Mouse (Mus musculus) c-Kit-positive CD71-positive TER-119-negative erythroid progenitor cells, embryonic 14.5 days (primary cell): ENCODE results near the gene Aak1.
"Not testable (repeated sequence)": the region's sequence is repeated elsewhere in the genome, so short reads cannot be mapped to it uniquely, and the experiment has no call there.

Experiments
- DNase-seq: peaks from one replicate; pipeline ENCODE4 v3.0.0-alpha.2; 2013; ENCODE audit warnings: low read depth

The Aak1 gene

DNA sequence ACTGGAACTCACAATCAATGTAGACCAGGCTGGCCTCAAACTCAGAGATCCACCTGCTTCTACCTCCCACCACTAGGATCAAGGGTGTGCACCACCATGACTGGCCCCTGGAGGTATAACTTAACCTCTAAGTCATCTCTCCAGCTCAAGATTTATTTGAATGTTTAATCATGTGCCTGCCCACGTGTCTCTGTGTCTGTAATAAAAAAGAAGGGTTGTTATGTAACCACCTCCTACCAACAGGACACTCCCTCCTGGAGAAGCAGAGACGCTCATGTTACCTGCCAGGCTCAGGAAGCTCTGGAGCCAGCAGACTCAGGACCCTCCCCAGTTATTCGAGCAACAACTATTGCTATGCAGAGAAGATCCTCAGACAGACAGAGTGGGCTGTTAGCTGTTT, 7.4 kb upstream of the Aak1 start:
- DNase-seq, result no peak

DNA sequence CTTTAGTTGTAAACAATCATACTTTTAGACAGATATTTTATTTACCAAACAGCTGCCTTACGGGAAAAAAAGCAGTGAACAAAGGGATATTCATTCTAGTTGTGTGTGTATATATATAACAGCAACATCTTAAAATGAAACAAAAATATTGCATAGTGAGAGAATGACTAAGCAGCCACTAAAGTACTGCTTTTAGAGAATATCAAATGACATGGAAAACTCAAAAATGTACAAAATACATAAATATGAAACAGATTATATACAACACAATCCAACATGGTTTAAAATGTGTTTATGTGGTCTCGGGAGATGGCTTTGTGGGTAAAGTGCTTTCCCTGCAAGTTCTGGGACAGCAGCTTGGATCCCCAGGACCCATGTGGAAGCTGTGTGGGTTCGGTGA, 5.7 kb upstream of the Aak1 start:
- DNase-seq, result no peak

DNA sequence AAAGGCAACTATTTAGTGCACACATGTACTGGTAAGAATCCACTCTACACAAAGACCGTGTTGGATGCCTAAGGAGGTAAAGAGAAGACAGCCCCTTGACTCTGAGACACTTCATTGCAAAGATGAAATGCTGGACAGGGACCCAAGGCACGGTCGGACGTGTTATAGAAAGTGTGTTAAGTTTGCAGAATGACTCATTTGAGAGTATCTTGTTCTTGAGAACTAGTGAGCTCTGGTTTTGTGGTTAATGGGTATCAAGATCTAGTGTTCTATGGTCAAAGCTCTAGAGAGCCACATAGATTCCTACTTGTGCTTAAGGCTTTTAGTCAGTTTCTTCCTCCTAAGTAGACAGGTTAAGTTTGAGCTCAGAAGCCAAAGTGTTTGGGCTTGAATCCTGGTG, 2.9 kb upstream of the Aak1 start:
- DNase-seq, result no peak

DNA sequence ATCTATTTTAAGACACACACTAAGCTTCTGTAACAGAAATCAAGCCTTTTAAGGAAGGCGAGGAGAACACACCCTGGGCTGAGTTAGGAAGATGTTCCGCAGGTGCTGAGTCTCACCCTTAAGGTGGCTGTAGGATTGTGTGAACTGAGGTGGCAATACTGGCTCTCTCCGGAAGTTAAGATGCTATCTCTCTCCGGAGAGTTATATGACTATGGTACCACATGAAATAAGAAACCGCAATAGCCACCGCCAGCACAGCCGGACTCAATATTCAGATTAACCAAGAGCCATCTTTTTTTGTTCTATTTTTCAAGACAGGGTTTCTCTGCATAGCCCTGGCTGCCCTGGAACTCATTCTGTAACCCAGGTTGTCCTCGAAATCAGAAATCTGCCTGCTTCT, 1.5 kb upstream of the Aak1 start:
- DNase-seq, result no peak

DNA sequence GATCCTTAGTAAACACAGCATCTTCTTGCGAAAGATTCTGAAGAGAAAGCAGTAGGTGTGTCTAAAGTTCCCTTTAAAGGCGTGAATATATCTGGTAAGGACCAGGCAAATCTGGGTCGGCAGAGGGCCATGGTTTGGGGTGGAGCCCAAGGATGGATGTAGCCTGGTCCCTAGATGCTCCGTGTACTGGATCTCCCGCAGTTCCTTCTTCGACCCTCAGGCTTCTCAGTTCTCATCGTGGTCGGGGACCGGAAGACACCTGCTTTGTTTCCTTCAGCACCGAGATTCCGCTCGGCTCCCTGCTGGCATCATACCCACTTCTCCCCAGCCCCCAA, 770 bp upstream of the Aak1 start:
- DNase-seq, result no peak

DNA sequence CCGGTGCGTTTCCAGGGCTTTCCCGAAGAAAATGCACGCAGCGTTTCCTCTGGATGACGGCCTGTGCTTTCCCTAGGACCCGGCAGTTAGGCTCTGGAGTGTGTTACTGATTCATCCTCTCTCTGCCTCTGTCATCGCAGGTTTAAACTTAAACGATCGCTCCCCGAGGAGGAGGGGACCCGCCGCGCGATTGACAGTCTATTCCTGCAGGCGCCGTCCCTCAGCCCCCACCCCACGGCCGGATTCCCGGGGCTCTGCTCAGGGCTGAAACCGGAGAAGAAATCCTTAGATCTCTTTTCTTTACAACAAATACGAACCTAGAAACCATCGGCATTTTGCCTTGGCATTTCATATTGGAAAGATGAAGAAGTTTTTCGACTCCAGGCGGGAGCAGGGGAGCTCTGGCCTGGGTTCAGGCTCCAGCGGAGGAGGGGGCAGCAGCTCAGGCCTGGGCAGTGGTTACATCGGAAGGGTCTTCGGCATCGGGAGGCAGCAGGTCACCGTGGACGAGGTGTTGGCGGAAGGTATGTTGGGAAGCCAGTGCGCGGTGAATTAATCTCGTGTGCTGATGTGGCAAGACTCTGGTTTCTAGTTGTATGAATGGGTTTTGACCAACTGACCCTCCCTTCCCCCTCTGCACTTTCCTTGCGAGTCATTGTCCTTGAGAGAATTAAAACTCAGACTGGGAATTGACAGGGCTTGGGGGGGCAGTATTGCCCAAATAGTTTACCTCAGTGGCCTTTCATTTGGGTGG, 552 bp downstream of the Aak1 start:
- DNase-seq, result no peak

DNA sequence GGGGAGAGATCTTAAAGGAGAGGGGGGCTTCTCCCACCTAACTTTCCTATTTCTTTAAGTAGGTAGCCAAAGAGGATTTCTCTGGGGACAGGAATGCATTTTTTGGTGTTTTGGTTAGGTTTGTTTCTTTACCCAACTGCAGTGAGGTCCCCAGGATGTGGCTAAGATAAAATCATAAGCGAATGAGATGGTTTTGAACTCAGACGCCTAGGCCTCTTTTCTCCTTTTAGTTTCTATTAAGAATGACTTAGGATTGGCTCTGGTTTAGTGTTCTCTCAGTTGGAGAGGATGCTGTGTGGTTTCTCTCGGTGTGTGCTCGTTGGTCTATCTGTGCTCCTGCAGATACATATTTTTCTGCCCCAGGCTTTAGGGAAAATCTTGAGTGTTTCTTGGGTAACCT, 1.3 kb downstream of the Aak1 start:
- no peak for DNase-seq

DNA sequence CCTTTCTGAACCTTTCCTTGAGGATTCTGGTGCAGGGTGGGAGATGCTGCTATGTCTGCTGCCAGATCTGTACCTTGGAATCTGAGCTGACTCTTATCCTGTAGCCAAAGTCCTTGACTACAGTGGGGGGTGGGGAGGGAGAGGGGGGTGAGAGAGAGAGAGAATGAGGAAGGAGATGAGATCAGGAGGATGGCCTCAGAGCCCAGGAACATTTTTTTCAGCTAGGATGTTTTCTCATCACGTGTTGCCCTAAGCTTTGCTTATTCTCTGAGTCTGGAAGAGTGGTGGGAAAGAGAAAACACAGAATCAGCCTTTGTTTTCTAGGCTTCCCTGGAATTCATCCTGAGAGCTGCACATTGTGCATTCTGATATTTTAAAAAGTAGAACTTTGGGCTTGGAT, 2.2 kb downstream of the Aak1 start:
- no peak for DNase-seq

DNA sequence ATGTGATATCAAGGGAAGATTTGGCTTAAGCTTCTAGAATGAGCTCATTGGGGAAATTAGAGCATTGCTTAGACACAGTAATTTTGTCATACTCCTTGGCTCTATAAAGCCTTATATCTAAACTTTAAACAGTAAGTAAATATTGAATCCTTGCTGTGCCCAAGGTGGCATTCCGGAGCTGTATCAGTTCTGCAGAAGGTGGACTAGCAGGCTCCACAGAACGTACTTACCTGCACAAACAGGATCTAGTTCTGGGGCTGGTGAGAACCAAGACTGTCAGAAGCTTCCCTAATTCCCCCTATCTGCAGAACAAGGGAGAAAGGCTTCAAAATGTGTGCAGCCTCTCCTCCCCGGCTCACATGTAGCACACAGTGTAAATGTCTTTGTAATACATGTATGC, 4.6 kb downstream of the Aak1 start:
- DNase-seq, result no peak

DNA sequence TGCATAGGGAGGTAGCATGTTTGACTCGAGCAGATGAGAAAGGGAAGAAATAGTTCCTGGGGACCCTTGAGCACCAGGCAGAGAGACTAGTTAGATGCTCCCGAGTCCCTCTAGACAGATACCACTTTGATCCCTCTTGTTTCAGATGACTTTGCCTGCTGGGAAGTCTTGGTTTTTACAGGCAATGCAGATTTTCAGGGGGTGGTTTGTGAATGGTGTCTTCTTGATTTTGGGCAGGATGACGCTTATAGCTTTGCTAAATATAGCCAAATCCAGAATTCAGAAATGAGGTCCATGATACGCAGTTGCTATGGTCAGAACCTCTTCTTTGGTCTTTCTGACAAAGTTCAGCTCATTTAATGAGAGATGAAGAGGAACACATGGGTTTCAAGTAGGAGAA, 5.6 kb downstream of the Aak1 start:
- DNase-seq, result no peak

DNA sequence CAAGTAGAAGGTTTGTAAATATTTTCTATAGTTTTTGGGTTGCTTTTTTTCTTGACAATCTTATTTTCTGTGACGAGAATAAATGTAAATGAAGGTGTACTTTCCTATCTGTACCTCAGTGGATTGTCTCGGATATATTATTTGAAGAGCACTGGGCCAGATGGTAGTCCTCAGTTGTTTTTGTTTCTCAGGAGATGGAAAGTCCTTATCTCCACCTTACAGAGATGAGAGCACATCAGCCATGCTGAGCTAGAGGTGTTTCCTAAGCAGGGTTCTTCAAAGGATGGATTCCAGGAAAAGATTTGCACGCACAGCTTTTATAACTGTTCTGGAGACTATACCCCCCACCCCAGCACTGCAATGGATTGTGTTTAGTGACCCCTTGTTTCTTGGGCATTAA, 9.3 kb downstream of the Aak1 start:
- DNase-seq, result no peak

DNA sequence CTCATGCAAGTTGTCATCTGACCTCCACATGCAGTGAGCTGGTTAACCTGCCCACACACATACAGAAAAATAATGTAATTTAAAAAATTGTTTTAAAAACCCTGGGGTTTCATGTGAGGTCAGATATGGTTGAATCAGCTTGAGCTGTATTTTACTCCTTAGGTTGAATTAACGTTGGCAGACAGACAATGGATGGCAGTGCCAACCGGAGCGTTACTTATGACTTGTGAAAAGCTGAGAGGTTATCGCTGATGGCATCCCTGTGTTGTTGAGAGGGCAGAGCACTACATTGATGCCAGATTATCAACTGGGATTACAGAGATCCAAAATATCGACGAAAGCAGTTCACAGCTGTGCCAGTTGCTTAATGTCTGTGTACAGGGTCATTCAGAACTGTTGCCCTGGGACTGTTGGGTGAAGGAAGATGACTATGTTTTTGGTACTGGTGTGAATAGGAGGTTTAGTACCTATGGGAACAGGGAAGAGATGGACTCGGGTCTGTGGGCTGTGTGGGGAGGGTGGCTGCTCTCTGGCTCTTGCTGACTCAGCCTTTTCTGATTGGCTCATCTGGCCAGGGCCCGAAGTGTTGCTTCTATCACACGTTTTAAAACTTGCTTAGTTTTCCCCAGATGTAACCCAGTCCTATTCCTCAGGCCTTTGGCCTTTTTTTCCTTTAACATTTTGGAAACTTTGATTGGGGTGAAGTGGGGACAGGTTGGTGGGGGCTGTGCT, 11.6 kb downstream of the Aak1 start:
- DNase-seq, result no peak

DNA sequence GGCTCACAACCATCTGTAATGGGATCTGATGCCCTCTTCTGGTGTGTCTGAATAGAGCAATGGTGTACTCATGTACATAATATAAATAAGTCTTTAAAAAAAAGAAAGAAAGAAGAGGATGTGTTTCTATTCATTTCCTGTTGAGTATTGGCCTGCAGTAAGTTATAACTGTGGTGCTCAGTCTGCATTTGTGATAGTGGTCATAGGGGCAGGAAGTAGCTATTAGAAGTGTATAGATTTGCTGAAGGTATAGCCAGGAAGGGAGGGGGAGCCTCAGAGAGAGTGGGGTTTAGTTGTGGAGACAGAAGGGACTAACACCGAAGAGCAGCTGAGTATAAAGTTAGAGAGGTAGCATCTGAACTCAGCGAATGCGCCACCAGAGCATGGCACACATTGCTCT, 15.0 kb downstream of the Aak1 start:
- DNase-seq, result no peak

DNA sequence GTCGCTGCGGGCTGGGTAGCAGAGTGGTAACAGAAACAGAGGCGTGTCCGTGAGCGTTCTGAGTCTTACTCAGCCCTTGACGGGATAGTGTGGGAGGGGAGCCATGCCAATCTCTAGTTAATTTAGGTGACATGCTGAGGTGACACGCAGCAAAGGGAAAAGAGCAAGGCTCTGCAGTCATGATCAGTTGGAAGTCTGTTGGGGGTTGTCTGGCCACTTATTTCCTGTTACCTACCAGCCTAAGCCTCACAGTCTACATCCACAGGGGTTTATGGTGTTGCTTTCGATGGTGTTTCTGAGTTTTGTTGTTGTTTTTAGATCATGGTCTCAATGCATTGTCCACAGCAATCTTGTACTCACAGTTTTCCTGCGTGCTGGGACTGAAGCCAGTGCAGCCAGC, 21.0 kb downstream of the Aak1 start:
- DNase-seq, result no peak

DNA sequence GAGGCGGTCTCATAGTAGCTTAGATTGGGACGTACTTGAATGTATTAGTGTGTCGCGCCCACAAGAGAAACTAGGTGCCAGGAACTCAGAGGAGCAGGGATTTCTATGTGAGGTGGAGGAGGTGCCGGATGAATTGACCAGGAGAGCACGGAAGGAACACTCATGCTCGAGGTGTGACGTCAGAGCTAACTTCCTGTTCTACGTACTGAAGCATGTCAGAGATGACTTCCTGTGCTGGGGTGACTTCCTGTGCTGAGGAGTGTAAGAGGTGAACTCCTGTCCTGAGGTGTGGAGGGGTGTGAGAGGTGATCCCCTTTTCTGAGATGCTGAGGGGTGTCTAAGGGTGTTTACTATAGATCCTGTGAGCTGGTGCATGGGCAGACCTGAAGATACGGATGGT, 22.5 kb downstream of the Aak1 start:
- DNase-seq, result no peak

DNA sequence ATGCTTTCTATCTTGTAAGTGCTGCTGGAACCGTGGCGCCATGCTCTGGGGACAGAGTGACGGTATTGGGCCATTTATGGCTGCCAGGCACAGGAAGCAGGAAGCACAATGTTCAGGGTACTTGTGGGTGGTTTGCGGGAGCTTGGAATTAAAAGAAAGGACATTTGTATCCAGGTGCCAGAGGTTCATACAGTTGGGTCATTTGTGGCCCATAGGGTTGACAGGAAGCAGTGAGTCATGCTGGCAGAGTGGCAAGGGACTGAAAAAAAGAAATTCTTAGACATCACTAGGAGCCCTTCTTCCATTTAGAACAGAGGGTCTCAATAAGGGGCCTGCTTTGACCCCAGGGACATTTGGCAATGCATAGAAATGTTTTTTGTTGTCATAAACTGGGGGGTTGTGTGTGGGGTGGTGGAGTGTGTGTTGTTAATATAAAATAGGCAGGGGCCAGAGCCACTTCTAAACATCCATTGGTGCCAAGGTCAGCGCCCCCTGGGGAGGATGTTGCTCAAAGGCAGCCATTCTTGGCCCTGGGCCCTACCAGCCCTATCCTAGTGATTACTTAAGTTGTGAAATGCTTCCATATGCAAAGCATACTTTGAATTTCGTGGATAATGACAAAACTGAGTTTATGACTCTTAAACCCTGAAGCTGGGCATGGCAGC, 25.5 kb downstream of the Aak1 start:
- DNase-seq, result no peak

DNA sequence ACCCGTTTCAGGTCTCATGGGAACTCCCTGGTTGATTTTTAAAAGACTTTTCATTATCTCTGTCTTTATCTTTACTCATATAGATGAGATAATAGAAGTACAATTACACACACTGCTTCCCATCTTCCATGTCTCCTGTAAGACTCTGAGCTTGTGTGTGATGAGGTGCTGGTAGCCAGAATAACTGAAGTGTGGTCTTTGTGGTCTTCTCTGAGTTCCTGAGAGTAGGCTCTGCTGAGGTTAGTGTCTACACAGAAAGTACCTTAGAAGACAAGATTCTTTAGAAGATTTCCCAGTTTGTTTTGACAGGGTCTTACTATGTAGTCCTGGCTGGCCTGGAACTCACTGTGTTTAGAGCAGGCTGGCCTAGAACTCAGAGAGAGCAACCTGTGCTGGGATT, 27.1 kb downstream of the Aak1 start:
- no peak for DNase-seq

DNA sequence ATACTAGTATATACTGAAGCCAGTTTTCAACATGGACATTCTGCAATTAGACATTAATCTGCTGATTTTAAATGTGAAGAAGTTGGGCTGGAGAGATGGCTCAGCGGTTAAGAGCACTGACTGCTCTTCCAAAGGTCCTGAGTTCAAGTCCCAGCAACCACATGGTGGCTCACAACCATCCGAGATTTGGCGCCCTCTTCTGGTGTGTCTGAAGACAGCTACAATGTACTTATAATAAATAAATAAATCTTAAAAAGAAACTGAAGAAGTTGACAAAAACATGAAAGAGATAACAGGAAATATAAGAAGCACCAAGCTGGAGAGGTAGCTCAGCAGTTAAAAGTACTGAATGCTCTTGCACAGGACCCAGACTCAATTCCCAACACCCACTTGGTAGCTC, 29.3 kb downstream of the Aak1 start:
- not testable (repeated sequence) for DNase-seq

DNA sequence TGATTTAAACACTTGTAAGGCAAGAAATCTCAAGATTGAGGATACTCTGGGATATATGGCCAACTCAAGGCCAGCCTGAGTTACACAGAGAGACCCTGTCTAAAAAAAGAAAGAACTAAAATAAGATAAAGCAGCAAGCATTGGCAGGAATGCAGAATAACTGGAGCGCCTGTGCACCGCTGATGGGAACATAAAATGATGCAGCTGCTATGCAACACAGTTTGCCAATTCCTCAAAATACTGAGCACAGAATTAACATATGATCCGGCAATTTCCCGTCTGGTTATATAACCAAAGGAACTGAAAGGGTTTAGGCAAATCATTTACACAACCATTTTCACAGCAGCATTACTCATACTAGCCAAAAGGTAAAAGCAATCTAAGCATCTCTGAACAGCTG, 30.0 kb downstream of the Aak1 start:
- no peak for DNase-seq

DNA sequence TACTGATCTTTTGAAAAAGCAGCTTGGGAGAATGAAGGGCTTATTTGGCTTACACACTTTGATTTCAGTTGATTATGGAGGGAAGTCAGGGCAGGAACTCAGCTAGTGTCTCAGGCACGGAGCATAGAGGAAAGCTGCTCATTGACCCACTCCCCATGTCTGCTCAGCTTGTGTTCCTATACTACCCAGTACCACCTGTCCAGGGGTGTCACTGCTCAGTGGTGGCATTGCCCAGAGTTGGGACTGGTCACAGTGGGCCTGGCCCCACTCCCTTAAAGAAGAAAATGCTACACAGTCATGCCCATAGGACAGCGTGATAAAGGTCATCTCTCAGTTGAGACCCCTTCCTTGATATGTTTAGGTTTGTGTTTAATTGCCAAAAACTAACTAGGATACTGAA, 34.9 kb downstream of the Aak1 start:
- DNase-seq, result no peak

DNA sequence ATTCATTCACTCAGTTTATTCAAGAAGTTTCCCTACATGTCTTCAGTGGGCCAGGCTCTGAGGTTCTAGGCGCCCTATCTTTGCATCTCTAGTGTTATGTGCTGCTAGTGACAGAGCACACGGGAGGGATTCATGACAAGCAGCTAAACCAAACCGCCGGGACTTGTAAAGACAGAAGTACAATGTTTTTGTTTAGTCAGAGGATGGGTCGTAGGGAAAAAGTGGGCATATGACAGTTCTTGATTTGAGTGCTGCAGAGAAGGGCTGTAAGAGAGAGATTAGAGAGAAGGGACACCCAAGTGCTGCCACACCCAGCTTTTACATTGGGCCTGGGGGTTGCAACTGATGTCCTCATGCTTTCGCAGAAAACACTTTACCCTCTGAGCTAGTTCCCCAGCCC, 35.4 kb downstream of the Aak1 start:
- peak; percentile 59 for DNase-seq

DNA sequence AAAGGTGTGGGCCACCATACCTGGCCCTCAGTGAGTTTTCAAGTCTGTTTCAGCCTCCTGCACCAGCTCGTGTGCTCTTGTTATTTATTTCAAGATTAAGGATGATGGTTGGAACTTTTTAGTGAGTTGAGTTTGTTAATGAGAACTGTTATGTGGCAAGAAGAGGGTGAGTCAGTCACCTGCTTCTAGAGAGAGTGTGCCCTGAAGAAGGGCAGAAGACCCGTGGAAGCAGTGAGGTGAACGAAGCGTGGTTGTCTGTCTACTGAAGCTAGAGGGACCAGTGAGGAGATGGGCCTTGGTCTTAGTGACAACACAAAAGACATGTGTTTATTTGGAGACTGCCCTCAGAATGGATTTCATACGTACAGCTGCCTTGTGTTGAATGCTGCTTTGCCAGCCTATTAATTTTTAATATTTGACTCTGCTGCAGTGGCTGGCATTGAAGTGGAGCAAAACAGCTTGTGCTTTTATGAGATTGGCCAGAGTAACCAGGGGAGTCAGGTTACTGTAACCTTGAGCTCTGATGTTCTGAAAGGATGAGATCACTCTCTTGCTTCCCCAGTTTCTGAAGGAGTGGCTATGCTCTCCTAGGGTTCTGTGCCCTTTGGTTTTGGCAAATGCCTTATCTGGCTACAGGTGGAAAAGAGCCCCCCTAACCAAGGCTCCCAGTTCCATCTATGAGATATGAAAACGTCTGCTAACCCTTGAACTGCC, 36.7 kb downstream of the Aak1 start:
- no peak for DNase-seq

DNA sequence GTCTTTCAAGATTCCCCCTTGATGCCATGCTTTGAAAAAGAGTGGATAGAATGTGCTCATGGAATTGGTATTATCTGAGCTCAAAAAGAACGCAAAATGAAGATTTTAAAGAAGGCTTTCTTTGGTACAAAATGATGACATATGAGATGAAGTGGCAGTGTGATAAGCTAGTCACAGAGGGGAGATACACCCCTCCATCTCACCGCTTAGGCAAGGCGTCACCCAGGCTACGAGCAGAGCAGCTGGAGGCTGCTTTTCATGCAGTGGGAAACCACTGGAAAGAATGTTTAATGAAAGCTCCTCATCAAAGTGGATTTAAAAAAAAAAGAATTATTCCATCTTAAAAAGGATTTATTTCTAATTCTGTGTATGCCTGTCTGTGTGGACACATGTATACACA, 37.5 kb downstream of the Aak1 start:
- no peak for DNase-seq
